Comparison of ENCODE assay signal across 14 mouse cellular contexts in the genomic region with DNA sequence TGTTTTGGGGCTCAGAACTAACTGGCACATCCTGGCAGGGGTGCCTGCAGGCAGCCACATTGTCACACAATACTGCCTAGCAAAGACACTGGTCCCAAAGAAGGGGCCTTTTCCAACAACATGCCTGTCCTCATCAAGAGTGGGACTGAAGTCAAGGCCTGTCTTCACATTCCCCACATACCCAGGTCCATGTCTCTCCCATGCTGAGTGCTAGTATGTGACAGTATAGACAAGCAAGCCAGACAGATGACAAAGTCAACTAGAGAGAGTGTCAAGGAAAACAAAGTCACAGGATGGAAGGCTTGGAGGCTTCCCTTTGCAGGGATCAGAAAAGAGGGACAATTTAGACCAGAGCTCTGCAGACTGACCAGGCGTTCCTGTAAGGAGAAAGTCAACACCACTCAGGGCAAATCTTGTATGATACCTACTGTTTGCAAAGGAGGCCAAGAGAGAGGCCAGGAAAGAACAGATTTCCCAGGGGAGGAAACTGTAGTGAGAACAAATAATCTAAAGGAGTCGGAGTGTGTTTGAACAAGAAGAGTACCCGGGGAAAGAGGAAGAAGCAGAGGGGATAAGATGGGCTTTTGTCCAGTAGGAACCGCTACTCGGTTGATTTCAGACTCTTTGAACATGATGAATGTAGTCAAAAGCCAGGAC.
"Had no signal": no experiment of that assay in that cellular context is flagged by ENCODE, and none has a peak within 500 bp of the region (broad histone marks: within the 10 kb centered on the region; RNA-seq: fewer than 3 reads in every experiment).

No protein-coding gene starts in this region.

- H3K9ac ChIP-seq: liver, embryonic 15.5 days; lung, embryonic 15.5 days; midbrain, embryonic 12.5 days; stomach, embryonic 15.5 days had no signal

- H3K4me1 ChIP-seq: limb, embryonic 10.5 days; liver, embryonic 15.5 days; megakaryocyte, embryonic 14.5 days; midbrain, embryonic 12.5 days; stomach, embryonic 15.5 days had no signal

- H3K4me2 ChIP-seq: liver, embryonic 11.5 days; liver, embryonic 15.5 days; lung, embryonic 15.5 days; midbrain, embryonic 12.5 days; stomach, embryonic 15.5 days had no signal

- H3K9me3 ChIP-seq: limb, embryonic 10.5 days; liver, embryonic 15.5 days; lung, embryonic 15.5 days; megakaryocyte, embryonic 14.5 days; midbrain, embryonic 12.5 days; stomach, embryonic 15.5 days had no signal

- H3K27me3 ChIP-seq: liver, embryonic 15.5 days; lung, embryonic 15.5 days; midbrain, embryonic 12.5 days; stomach, embryonic 15.5 days had no signal

- H3K36me3 ChIP-seq: limb, embryonic 10.5 days; liver, embryonic 15.5 days; lung, embryonic 15.5 days; midbrain, embryonic 12.5 days; stomach, embryonic 15.5 days had no signal

- DNase-seq: kidney, adult 8-10 months; kidney, postnatal 25 days; right cerebral cortex, postnatal 14 days; thymus, adult 2 months; thymus, postnatal 25 days had no signal

- H3K4me3 ChIP-seq: left cerebral cortex, adult 2 months; limb, embryonic 10.5 days; liver, embryonic 15.5 days; lung, embryonic 15.5 days; megakaryocyte, embryonic 14.5 days; midbrain, embryonic 12.5 days; stomach, embryonic 15.5 days had no signal

- H3K27ac ChIP-seq: left cerebral cortex, adult 2 months; limb, embryonic 10.5 days; liver, embryonic 15.5 days; lung, embryonic 15.5 days; macrophage; midbrain, embryonic 12.5 days; stomach, embryonic 15.5 days had no signal
